Mouse (Mus musculus) splenic B cell, adult 2 months (primary cell): Measurements from ENCODE around the gene Unc93a.
A peak's percentile ranks its signal among the peaks of the same experiment; 100 is the strongest.
"Not testable (repeated sequence)": the region's sequence is repeated elsewhere in the genome, so short reads cannot be mapped to it uniquely, and the experiment has no call there.

ENCODE experiments used
- DNase-seq: peaks from one replicate; pipeline ENCODE4 v3.0.0-alpha.2; 2011; ENCODE audit warnings: low read depth, low spot score
- H3K27me3 ChIP-seq: 2 replicates; pipeline ENCODE4 v1.6.1; 2012; ENCODE audit warnings: mild to moderate bottlenecking, low read length, moderate library complexity, mixed read lengths; ENCODE audit not compliant: control insufficient read depth, poor library complexity, insufficient read depth, severe bottlenecking
- H3K36me3 ChIP-seq: 2 replicates; pipeline ENCODE4 v1.6.1; 2012; ENCODE audit warnings: mild to moderate bottlenecking, low read length, moderate library complexity, mixed read lengths; ENCODE audit not compliant: control insufficient read depth, poor library complexity, insufficient read depth, severe bottlenecking

Unc93a gene

DNA sequence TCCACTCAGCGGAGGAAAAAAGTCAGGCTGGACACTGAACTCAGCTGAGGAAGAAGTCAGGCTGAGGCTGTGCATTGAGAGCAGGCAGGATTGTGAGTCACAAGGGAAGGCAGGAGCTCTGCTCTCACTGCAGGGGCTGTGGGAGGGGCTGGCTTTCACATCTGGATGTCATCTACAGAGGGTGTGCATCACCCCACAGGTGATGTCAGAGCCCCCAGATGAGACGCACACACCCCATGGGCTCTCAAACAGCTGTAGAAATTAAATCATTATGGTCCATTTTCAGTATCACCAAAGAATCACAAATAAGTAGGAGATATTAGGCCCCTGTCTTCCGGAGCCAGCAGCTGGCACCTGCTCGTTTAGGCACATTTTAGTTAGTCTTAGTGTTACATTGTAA, at the start of gene Unc93a:
Gene Unc93a (minus strand): TSS at position 101 of the 400 bp plus-strand sequence.
- not testable (repeated sequence) for H3K36me3 ChIP-seq, DNase-seq

DNA sequence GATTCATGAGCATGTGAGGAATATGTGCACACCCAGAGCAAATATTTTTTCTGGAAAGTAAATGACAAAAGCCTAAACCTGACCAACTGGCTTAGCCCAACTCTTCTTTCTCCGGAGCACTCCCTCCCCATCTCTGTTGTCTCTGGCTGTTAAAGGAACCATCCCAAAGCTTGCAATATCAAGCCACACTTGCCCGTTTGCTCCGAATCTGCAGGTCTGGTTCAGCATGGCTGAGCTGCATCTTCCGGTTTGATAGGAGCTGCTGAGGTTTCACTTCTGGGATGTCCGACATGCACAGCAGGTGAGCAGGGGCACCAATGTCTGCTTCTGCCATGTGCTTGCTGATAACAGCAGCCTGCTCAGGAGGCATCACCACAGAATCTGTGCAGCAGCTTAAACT, 48.9 kb upstream of the Unc93a start:
- H3K27me3 ChIP-seq, H3K36me3 ChIP-seq, DNase-seq: not testable (repeated sequence)

More for the DNA sequence above, at the start of gene Unc93a:
- H3K27me3 ChIP-seq = not testable (repeated sequence)

DNA sequence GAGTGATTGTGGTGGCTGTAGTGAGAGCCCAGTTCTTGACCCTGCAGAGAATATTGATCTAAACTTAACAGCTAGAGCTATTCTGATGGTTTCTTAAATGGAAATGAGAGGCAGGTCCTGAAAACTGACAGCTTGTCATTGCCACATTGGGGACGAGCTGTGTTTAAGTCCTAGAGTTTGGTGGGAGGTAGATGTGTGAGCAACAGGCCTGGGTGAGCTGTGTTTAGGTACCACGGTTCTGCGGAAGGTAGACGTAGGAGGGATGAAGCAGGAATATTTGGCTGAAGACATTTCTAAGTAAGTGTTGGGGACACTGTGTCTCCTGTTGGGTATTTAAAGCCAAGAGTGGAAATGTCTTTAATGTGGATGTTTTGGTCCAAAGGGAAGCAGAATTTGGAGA, 47.4 kb upstream of the Unc93a start:
- DNase-seq, H3K36me3 ChIP-seq, H3K27me3 ChIP-seq: not testable (repeated sequence)

DNA sequence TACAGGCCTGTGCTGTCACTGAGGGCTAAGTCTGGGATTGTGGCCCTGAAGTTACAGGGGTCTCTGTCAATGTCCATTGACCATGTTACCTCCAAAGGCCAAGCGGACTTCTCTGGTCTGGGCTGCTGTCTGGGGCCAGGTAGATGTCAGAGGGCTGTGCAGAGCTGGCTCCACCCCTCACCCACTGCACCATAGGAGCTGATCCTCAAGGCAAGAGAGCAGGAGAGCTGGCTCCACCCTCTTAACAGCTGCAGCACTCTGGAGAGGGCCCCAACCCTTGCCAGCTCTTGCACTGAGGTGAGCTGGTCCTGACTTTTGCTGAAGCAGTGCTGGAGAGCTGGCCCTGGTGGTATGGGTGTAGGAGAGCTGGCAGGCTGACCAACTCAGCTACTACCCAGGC, 46.2 kb upstream of the Unc93a start:
- not testable (repeated sequence) for H3K27me3 ChIP-seq, DNase-seq, H3K36me3 ChIP-seq

DNA sequence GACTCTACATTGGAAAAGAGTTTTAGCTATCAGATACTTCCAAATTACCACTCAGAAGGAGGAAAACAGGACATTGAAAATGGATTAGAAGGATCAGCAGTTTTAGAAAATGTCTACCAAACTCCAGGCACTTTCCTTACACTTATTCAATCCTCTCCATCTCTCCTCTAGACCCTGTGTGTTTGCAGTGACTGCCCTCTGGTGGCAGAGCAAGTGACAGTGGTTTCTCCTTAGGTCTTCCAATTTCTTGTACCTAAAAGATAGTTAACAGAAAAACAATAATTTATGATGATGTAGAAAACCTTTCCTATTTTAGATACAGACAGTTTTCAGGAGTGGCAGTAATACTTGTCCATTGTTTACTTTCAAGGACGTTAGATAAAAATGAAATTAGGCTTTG, 44.0 kb upstream of the Unc93a start:
- H3K36me3 ChIP-seq, DNase-seq, H3K27me3 ChIP-seq: not testable (repeated sequence)

DNA sequence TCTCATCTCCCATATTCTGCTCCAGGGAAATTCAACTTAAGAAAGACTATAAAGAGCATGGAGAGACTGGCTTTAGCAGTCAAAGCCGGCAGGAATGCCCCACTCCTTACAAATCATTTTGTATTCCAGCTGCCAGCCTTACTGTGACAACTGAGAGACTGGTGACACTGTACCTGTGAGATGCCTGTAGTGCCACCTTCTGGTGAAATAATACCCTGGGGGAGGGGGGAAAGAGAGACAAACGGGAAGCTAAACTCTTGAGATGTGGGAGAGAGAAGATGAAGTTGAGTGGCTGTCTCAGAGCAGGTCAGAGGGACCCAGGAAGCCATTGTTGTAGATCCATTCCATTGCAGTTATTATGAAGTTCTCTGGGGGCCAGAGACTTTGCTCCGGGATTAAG, 42.4 kb upstream of the Unc93a start:
- DNase-seq, H3K36me3 ChIP-seq, H3K27me3 ChIP-seq: not testable (repeated sequence)

DNA sequence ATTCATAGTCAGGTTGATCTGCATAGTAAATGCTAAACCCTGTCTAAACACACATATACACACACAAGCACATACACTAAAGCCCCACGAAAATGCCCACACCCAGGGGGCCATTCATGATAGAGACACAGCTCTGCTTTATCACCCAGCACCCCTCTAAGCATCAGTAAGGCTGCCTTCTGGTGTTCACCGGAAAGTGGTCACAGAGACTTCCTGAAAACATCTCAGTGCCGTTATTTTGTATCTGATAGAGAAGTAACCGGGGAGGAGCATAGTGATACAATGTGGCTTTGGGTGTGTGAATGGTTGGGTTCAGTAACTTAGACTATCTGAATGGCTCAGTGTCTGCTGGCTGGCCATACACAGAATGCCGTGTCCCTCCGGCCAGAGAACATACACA, 42.0 kb upstream of the Unc93a start:
- H3K36me3 ChIP-seq, H3K27me3 ChIP-seq, DNase-seq: not testable (repeated sequence)

DNA sequence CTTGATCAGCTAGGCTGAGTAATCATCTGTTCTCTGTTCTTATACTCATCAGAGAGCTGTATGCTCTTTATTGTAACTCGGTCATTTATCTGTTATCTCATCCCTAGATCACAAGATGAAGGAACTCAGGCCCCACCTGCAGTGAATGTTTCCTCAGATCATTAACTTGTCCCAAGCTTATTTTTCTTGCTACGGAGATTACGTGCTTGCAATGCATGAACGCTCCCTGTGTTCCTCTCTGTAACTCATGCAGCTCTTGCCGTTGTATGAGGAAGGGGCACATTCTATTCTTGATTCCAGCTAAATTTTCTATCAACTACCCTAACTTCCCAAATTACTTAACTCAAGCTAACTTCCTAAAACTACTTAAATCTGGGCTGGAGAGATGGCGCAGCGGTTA, 14.5 kb upstream of the Unc93a start:
- H3K36me3 ChIP-seq, H3K27me3 ChIP-seq, DNase-seq: not testable (repeated sequence)

DNA sequence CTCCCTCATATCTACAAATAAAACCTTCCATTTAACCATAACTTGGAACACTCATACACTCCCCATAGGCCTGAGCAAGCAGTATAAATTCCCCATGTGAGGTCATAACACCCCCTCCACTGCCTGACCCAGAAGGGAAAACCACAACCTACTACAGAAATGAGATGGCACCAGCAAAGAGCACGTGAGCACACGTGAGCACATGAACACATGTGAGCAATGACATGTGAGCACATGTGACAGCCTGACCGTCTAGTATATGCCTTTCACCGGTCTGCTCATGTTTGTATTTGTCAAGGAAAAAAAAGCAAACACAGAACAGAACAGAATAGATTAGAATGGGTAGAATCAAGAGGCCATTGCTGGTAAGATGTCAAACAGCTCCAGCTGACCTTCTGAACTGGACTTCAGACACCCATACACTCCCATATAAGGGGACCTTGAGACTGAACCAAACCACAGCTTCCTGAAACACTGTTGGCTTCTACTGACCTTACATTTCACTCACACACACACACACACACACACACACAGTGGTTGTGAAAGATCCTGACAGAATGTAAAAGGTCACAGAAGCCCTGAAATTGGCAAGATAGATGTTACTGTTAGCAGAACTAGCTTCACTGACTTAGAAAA, 13.1 kb upstream of the Unc93a start:
- not testable (repeated sequence) for H3K36me3 ChIP-seq, H3K27me3 ChIP-seq
- peak; percentile 0 for DNase-seq

DNA sequence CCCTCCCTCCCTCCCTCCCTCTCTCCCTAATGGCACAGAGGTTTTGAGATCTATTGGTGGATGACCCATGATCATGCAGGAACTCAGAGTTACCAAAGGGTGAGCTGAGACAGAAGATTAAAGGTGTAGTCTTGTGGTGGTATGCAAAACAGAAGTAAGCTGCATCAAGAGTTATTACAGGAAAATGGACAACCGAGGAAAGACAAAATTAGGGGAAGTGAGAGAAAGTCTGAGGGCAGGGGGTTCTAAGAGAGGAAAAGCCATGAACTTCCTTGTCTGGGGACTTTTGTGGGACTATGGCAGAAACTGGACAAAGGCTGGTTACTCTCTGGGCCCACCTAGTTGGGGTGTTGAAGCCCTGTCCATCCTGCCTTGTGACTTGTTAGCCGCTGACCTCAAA, 11.1 kb upstream of the Unc93a start:
- DNase-seq, H3K27me3 ChIP-seq, H3K36me3 ChIP-seq: not testable (repeated sequence)

DNA sequence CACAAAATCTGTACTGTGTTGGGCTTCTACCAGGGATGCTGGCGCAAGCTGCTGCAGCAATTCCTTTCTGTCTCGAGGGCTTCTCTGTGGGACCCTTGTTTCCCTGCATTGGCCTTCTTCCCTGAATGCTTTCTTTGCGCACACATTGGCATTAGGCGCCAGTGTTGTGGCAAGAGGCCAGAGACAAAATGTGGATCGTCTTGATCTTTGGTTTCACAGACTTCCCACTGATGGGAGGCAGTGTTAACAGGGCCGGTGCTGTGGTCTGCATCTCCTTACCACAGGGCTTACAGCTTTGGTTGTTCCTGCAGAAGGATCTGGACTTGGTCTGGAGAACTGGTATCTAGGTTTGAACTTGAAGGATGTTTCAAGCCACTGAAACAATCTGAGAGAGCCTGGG, 3.7 kb upstream of the Unc93a start:
- DNase-seq, H3K27me3 ChIP-seq, H3K36me3 ChIP-seq: not testable (repeated sequence)

DNA sequence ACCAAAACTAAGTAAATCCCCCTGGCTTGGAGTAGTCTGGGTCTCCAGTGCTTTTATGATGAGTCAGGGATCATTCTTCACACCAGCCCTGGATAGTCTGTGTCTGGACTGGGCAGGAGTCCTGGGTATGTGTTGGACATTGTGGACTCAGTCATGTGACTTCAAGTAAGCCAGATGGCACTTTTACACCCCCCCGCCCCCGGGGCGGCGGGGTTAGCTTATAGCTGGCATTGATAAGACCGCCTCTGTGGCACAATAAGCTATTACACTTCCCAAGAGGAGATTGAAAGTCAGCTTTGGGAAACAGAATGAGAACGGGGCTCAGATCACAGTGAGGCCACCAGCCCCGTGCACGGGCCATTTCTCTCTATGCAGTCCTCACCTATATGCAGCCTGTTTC, 742 bp upstream of the Unc93a start:
- not testable (repeated sequence) for H3K36me3 ChIP-seq, DNase-seq, H3K27me3 ChIP-seq

DNA sequence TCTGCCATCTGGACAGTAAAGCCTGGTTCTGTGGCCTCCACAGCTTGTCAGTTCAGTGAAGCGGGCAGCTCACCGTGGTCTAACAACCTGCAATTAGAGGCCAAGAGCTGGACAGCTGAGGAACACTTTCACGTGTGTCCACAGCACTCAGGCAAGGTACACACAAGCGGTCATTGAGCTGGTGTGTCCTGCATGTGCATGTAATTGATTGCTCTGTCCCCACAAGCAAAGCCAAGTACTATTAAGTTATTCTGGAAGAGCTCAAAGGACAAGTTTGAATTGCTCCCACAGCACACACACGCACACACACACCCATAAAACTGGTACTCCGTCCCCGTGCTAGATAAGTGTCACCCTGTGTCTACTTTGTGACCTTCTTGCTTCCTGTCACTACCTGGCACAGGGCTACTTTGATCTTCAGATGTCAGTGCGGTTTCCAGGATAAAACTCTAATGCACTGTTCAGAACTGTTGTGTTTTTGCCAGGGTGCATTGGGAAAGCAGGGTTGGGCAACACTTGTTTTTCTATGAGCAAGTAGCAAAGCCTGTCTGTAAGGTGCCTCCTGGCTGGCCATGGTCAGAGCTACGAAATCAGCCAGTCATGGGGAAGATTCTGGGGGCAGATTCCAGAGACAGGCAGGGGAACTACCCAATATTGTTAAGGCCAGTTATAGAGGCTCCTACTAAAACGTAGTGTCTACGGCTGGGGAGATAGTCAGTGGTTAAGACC, 1.7 kb downstream of the Unc93a start:
- not testable (repeated sequence) for H3K36me3 ChIP-seq, DNase-seq, H3K27me3 ChIP-seq

DNA sequence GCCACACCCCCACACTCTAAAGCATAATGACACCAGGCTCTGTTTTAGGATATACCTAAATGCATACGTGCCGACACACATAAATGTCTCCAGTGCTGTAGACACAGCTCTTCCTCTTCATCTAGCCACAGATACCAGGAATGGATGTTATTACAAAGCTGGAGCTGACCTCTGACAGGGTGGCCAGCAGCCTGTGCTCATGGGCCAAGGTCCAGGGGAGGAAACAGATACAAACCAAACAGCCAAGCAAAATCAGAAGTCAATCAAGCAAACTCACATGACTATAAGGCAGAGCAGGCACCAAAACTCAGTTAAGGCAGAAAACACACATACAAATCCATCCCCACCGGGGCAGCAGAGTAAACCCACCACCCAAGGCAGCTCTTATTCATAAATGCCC, 2.3 kb downstream of the Unc93a start:
- not testable (repeated sequence) for H3K36me3 ChIP-seq, DNase-seq

DNA sequence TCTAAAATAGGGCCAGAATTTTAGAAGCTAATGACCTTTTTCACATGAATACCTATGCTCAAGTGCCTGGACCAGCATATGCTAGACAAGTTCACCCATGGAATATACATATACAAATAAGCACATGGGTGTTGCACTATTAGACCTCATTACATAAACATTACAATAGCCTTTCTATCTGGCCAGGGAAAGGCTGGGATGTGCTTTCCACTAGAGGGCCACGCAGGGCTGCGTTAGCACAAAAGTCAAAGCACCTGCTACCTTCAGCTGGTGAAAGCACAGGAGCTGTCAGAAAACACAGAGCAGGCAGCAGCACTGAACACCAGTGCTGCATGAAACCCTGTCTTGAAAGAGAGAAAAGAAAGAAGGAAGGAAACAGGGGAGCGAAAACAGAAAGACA, 7.4 kb downstream of the Unc93a start:
- H3K27me3 ChIP-seq = not testable (repeated sequence)

More for the DNA sequence above, 2.3 kb downstream of the Unc93a start:
- H3K27me3 ChIP-seq = not testable (repeated sequence)

More for the DNA sequence above, 7.4 kb downstream of the Unc93a start:
- not testable (repeated sequence) for DNase-seq, H3K36me3 ChIP-seq
